Mouse (Mus musculus) layer of hippocampus, postnatal 25 days (tissue): Measurements from ENCODE around the gene Slc24a3. TPM values are rescaled to one million over a fixed set of nuclear protein-coding genes. Genes with fewer than 3 reads are reported as not detected.
A peak's percentile ranks its signal among the peaks of the same experiment; 100 is the strongest.

Source experiments
- DNase-seq, 2 experiments: peaks; one replicate each; pipeline ENCODE4 v3.0.0; 2022; ENCODE audit warnings: mixed read lengths in 2 of 2, low spot score in 1 of 2; ENCODE audit errors: extremely low spot score in 1 of 2
- total RNA-seq, 2 experiments: library from RNA; stranded (reverse); gene quantifications; 2 replicates each; pipeline ENCODE4 v1.2.3; 2021

Slc24a3 gene
- total RNA-seq, 2 experiments from 2014 or later = 199 to 201 TPM

DNA sequence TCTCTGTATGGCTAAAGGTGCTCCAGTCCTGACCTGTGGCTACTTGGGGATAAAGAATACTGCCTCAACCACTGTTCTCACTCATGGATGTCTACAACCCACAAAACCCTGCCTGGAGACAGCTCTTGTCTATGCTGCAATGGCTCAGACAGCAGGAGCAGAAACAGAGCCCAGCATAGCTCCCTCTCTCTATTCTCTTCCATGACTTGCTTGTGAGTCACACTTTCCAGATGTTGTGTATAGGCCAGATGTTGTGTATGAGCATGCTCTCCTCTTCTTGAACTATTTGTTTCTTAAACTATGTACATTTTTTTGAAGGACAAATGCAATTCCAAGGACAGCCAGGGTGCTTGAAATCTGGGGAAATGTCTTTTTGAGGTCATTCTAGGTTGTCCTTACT is 101.4 kb downstream of the Slc24a3 start:
- DNase-seq = no peak

DNA sequence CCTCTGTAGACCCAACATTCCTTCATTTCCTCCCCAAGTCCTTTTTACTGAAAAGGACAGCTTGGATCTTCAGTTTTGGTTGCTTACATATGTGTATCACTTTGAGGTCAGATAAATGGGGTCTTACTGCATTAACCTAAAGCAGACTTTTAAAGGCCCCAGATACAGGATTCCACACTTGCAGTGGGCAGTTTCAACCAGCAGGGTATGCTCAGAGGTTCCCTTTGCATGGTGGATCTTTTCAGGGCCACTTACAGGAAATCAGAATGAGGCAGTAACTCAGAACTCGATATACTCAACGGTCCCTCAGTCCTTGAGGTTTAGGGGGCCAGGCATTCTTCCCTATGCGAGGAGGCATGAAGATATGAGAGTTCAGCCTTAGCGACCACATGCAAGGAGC is 101.9 kb downstream of the Slc24a3 start:
- no peak for DNase-seq

DNA sequence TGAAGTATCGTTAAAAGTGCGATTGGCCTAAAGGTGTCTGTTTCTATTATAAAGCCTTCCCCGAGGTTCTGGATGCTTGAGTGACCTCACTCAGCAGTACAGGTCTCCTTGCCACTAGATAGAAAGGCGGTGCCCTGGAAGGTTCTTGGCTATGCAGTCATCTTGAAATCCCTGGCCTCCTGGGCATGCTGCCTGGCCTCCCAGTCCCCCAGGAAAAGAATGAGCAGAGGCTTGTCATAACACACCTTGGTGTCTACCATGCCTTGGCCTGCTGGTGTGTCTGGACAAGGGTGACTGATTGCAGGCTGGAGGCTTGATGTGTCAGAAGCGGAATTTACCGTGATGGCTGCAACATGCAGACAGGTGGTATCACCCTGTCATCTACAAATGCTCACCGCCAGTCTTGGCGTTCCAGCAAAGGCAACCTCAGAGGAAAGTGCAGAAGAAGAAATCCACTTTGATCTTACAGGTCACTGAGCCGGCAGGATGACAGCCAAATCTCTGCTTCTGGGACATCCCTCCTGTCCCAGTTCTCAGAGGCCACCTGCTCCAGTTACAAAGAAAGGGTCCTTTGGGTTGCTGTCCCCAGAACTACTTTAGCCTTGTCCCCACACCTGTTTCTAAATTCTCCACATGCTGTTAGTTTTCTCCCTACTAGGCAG is 106.6 kb downstream of the Slc24a3 start:
- no peak for DNase-seq

DNA sequence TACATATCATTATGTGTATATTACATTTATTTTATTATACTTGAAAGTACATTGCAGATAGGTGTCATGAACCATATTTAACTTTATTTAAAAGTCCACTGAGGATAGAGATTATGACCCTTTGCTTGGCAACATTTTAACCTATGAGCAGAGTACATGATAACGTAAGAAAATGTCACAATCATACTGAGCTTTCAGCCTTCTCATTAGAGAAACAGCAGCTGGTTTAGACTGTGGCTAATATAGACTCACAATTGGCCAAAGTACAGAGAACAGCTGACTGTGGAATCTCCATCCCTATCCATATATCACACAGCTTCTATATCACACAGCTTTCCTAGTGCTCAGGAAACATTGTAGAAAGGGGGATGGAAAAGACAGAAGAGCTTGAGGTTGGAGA is 111.8 kb downstream of the Slc24a3 start:
- no peak for DNase-seq

DNA sequence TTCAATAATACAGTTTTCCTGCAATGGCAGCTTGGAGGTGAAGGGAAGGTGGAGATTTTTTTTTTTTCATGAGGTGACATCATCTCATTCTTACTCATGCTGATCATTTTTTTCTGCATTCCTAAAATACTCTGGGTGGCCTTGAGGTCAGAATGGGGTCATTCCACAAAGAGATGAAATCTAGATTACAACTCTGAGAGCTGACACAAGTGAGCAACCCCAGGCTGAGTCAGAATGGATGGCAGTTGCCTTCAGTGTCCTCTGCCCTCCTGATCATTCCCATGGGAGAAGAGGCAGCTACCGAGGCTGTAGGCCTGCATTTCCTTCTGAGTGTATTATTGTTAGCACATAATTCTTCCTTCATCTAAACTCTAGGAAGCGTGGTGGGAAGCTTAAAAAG is 116.2 kb downstream of the Slc24a3 start:
- DNase-seq = no peak

DNA sequence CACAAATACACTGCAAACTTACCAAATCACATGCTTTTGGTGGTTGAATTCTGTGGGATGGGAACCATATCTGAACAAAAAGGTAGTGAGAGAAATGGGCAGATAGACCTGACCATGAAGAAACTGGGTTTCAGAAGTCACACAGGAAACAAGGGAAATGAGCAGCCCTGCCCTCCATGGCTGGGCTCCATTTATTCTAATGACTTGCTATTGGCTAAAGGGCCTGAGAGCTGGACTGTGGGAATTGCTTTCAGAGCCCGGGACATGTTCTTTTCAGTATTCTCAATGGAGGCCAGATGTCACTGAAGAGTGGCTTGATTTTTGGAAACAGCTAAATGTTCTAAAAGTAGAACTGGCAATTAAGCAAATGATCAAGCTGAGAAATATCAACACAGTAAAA is 120.9 kb downstream of the Slc24a3 start:
- DNase-seq = no peak

DNA sequence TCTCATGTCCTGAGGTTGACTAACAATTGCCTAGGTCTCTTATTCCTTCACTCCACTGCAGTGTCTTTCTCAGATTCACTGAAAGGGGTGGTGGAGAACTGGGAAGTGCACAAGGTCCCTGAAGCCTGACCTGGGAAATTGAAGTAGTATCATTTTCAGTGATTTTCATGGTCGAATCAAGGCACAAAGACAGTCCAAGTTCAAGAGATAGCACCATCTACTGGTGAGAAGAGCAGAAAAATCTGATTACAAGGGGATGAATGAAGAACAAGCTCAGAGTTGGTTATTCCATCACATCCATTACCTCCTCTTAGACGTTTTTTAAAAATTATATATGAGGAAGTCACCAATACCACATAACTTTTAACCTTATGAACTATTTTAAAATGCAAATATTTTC is 123.9 kb downstream of the Slc24a3 start:
- no peak for DNase-seq

DNA sequence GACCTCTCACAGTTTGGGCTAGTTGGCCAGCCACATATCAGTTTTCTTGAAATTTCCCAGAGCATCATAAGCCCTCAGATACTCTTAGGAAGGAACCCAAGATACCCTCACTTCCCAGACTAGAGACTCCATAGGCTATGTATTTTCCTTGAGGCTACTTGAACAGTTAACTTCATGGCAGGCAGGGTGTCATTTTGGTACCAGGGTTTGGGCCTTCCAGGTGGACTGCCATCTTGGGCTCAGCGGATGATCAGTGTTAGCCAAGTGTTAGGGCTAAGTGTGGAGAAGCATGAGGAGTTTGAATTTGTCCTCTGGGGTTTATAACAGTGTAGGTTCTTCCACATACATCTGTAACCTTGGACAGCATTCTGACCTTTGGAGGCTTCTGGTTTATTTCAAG is 124.6 kb downstream of the Slc24a3 start:
- DNase-seq = no peak

DNA sequence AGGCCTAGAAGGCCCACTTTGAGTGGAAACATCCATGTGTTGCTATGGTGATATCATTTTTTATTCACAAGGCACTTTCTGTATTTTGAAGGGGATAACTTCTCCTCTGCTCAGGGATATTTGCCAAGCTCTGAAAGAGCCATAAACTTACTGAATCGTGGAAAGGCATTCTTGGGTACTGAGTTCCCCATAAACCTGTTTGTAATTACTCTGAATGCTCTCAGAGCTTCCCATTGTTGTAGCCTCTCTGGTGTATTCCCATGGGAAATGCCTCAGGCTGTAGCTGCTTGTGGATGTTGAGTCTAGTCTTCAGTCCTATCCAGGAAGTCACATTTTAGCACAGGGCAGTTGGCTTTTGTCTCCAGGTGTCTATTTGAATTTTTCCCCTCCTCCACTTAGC is 125.3 kb downstream of the Slc24a3 start:
- DNase-seq = no peak

DNA sequence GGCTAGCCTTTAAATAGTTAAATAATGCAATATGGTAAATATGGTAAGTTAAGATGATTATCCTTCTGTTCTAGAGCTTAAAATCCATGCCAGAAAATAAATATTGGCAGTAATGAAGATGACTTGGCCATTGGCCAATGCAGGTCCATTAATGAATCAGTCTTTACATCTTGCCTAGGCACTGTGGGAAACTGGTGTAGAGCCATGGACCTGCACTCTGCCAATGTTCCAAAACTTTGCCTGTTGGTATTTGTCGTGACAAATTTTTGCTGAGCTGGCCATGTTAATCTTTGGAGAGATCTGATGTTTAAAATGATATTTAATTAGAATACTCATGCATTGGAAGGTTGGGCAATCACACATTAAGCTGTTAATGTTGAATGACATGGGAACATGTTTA is 129.4 kb downstream of the Slc24a3 start:
- no peak for DNase-seq

DNA sequence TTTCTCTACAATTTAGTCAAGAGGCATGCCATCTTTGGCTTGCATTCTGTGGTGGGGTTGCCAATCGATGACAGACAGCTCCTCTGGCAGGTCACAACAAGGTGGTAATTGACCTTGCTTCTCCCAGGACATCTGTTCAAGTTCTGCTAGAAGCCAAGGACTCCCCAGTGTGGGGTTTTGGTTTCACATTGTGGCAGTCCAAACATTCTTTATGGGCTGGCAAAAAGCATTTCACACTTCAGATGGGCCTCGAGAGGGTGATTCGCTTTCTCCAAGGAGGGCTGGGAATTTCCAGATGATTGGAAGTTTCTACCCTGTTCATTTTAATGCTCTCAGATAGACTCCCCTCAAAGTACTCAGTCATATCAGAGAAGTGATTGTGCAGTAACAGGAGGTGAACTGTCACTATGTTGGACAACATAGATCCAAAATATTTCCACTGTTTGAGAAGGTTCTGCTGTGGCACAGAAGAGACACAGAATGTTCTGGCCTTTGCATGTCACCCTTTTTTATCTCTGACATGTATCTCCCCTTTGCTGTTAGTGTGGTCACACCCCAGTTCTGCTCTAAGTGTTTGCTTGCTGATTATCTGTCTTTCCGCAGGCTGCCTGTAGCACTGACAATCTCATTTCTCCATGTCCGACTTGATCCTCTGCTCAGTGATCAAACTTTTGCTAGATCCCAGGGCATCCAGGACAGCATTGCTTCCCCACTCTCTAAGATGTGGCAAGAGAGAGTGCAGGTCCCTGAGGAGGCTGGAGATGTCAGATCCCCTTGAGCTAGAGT is 132.6 kb downstream of the Slc24a3 start:
- no peak for DNase-seq

DNA sequence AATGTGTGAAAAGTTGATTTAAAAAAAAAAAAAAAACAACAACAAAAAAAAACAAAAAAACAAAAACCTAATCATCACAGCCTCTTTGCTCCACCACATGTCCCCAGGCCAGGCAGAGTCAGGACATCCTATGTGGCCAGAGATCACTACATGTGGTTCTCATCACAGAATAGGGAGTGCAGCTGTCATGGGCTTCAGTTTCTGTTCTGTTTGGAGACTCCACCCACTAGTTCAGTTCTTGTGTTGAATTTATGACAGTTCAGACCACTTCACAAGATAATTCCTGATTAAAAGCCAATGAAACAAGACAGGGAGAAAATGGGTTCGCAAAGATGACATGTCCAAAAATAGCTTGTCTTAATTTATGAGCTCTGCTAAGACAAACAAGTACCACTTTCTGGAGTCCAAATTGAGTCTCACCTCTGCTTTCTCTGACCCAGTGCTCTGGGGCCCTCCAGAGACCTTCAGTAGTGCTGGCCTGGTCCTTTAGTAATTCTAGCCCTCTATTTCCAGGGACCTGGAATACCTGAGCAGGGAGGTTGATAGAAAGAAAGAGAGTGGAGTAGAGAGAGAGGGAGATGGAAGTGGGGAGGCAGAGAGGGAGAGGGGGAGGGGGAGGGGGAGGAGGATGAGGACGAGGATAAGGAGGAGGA is 139.8 kb downstream of the Slc24a3 start:
- DNase-seq = no peak

DNA sequence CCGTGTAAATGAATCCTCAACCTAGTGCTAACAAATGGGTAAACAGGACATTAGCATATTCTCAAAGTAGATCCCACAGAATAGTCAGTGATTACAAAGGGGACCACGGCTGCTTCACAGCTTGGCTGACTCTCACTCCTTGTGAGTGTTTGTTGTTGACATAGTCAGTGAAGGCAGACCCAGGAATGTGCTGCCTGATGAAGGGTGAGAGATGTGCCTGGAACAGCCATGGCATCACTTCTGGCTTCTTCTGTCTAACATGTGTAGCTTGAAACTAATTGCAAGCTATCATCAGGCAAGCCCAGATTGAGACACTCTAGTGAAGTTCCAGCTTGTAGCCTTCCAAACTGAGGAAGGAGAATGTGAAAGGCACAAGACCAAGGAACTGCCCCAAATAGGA is 151.4 kb downstream of the Slc24a3 start:
- DNase-seq = no peak

DNA sequence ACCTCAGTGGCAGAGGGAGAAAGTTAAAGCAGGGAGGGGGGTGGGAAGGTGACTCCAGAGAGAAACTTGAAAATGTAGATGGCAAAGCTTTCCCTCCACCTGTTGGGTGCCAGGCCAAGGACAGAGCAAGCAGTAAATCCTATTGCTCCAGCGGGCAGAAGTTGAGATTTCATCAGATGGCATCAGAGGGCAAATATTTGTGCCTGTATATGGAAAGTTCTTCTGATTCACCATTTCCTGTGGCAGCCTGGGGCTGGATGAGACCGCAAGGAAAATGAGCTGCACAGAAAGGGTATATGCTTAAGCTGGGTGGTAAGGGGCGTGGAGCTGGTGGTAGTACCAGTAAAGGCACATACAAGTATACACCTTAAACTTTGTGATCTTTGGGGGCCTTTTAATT is 153.7 kb downstream of the Slc24a3 start:
- DNase-seq = no peak

DNA sequence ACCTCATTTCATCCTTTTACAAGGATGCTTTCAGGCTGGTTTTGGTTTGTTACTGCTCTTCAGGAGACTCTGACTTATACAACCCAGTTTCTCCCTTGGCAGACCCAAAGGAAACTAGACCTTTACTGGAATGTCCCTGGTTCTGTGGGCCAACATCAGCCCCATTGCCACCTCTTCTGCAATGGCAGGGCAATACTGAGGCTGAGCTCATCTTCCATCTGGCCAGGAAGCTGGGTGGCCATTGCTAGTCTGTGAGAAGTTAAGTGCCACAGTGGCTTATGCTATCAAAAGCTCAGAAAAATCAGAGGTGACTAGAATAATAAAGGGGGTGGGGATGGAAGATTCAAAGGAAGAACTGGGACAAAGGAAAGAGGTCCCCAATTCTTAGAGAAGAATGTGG is 154.2 kb downstream of the Slc24a3 start:
- no peak for DNase-seq

DNA sequence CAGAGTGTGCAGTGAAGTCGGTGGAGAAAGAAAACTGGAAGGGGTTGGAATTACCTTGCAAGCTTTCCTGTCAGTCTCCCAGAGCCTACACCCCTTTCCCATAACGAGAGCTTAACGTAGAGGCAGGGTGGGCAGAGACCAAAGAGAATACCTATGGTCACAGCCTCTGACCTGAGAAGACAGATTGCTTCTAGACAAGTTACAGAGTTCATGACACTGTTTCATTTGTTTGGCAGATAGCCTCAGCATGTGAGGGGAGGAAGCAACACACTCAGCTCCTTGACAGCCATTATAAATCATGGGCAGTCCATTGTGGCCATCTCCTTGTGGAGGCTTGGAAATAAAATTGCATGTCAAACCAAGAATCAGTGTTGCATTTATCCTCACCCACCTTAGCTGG is 156.9 kb downstream of the Slc24a3 start:
- DNase-seq = no peak

DNA sequence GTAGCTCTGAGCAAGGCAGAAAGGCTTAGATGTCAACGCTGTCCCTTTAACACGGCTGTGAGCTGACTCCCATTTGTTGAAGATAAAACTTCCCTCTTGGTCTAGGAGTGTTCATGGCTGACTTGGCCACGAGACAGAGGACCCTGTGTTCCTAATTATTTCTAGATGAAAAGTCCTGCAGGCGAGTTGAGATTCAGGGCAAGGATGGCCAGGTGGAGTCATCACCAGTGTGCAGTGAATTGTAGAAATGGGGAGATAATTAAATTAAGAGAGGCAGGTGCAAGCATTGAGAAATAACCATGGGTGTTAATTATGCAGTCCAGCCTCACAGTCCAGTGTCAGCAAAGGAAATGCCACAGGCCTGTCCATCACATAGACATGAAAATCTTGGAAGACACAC is 158.3 kb downstream of the Slc24a3 start:
- DNase-seq = no peak

DNA sequence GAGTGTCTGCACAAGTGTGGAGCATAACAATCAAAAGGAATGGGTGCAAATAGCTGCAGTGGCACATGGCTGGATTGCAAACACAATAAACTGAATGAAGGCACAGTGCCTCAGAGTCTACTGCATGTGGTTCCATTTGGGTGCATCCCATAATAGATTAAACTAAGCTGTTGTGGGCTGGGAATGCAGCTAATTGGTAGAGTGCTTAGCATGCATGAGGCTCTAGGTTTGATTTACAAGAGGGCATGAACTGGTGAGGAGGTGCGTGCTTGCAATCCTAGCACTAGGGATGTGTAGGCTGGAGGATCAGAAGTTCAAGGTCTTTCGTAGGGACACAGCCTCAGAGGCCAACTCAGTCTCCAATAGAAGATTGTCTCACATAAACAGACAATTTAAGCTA is 159.0 kb downstream of the Slc24a3 start:
- DNase-seq = no peak

DNA sequence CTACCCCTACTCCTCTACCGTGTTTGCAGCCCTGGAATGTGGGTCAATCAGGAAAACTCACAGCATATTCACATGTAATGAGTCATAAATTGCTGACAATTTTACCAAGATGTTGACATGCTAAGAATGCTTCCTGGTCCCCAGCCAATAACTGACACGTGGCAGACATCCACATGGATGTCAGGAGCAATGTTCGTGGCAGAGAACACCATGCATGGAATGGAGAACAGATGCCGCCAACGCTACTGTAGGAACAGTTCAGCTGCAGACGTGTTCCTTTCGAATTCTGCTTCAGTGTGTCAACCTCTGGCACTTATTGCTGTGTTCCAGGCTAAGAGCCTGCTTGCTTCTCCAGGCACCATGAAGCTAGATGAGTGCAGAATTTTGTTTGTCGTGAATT is 162.2 kb downstream of the Slc24a3 start:
- peak in 1 of 2 experiments; percentile 17 for DNase-seq

DNA sequence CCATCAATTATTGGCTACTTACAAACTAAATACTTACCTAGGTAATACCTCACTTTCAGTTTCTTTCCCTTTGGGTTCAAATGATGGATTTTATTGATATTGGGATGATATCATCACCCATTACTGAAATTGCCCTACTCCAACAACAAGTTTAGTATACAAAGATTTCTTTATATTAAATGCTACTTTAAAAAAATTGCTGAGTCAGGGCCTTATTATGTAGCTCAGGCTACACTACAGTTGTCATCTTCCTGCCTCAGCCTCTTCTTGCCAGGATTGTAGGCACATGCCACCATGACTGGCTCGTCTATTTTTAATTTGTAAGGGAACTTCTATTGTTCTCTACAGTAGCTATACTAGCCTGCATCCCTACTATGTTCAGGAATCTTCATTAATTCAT is 164.0 kb downstream of the Slc24a3 start:
- no peak for DNase-seq

DNA sequence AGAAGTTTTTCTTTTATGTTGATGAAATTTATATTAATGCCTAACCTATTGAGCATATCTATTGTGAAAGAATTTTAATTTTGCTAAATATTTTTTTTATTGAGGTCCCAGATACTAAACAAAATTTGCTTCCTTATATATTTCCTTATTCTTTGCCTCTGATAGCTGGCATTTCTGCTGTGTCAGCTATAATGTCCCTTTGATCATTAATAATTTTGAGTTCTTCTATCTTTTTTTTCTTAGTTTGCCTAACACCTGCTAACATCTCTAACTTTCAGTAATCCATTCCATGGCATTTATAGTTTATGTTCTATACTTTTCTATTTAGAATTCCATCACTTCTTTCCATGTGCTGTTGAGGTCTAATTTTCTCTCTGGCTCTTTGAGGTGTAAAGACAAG is 165.9 kb downstream of the Slc24a3 start:
- DNase-seq = no peak

DNA sequence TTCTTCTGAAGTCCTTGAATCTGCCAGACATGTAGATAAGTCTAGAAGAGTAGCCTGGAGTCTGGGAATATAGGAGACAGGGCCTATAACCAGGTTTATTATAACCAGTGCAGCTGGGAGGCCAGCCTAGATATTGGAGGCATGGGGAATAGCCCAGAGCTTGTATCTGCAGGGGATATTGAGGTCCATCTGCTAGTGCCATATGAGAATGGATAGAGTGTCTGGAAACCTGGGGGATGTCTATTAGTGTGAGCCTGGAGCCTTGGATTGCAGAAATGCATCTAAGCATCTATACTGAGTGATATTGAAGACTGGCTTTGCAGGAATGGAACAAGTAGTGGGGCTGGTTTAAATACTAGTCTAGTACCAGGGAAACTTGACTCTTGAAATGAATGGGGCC is 168.9 kb downstream of the Slc24a3 start:
- DNase-seq = no peak
